Mouse (Mus musculus): ENCODE measurements around the gene Fam20c. TPM values are rescaled to one million over a fixed set of nuclear protein-coding genes. Genes with fewer than 3 reads are reported as not detected.

The Fam20c gene
- polyA plus RNA-seq, 1 experiment from 2014 or later = 7.3 TPM

DNA sequence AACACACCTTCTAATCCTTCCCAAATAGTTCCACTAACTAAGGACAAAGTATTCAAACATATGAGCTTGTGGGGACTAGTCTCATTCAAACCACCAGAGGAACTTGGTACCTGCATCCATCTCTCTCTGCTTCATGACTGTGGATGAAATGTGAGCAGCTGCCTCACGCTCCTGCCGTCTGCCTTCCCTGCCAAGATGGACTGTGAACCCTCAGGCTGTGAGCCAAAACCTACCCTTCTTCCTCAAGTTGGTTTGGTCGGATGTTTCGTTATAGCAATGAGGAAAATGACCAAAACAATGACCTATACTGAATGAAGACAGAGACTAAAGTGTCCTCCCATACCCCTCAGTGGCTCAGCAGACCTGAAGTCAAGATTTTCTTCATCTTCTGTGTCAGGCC lies 86.7 kb downstream of the Fam20c start:
- DNase-seq (ENCODE audit: low spot score) = no peak
- H3K4me1 ChIP-seq (ENCODE audit: control insufficient read depth, insufficient read depth, low read length) = no peaks in the 10 kb centered on the region
- H3K9ac ChIP-seq (replicated peaks; ENCODE audit: low read length) = no peak overlapping the region
- H3K27me3 ChIP-seq (ENCODE audit: control insufficient read depth, insufficient read depth, low read length) = no peaks in the 10 kb centered on the region
- no peak overlapping the region for H3K27ac ChIP-seq (replicated peaks; ENCODE audit: low read depth, low read length)
- no peak overlapping the region for H3K4me2 ChIP-seq (ENCODE audit: low read depth, low read length)
- 91% methylated on average over 4 of the region's 4 CpGs for WGBS
- ATAC-seq (replicated peaks; ENCODE audit: insufficient number of reproducible peaks, low FRiP score, low TSS enrichment, low read depth) = no peak
- no peaks in the 10 kb centered on the region for H3K36me3 ChIP-seq (replicated peaks; ENCODE audit: control insufficient read depth, insufficient read depth, low read depth, low read length)
- no peak overlapping the region for H3K4me3 ChIP-seq (ENCODE audit: low read depth, low read length)
- no peaks in the 10 kb centered on the region for H3K9me3 ChIP-seq (replicated peaks; ENCODE audit: control insufficient read depth, low read length)

DNA sequence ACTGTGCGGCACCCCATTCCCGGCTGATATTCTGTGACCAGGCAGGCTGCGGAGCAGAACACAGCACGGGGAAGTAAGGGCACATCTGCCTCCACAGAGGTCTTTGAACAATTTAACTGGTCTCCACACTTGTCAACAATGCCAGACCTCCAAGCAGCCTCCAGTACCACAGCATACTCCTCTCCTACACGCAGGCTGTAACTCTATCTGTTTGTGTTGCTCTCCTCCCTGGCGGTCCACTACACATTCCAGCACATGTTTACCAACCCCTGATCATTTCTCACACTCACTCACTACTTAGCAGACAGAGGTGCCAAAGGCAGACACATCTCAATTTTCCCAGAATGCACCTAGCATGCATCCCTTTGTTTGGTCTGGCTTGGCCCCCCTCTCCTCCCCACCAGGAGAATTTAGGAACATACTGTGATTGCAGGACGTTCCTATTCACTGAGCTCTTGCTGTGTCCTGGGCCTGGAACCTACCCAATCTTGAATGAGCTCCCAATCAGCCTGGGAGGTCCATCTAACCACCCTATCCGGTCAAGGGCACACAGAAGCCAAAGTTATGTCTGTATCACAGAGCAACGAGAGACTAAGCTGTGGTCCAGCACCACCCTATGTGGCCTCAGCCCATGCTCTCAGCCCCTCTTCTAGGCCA lies 89.0 kb downstream of the Fam20c start:
- no peaks in the 10 kb centered on the region for H3K4me1 ChIP-seq (ENCODE audit: control insufficient read depth, insufficient read depth, low read length)
- no peak overlapping the region for H3K4me2 ChIP-seq (ENCODE audit: low read depth, low read length)
- no peaks in the 10 kb centered on the region for H3K36me3 ChIP-seq (replicated peaks; ENCODE audit: control insufficient read depth, insufficient read depth, low read depth, low read length)
- H3K27me3 ChIP-seq (ENCODE audit: control insufficient read depth, insufficient read depth, low read length) = no peaks in the 10 kb centered on the region
- no peak overlapping the region for H3K4me3 ChIP-seq (ENCODE audit: low read depth, low read length)
- DNase-seq (ENCODE audit: low spot score) (no peak), ATAC-seq (replicated peaks; ENCODE audit: insufficient number of reproducible peaks, low FRiP score, low TSS enrichment, low read depth) (no peak)
- no peak overlapping the region for H3K9ac ChIP-seq (replicated peaks; ENCODE audit: low read length)
- H3K27ac ChIP-seq (replicated peaks; ENCODE audit: low read depth, low read length) = no peak overlapping the region
- WGBS = 70% methylated on average over 9 of the region's 9 CpGs
- no peaks in the 10 kb centered on the region for H3K9me3 ChIP-seq (replicated peaks; ENCODE audit: control insufficient read depth, low read length)

DNA sequence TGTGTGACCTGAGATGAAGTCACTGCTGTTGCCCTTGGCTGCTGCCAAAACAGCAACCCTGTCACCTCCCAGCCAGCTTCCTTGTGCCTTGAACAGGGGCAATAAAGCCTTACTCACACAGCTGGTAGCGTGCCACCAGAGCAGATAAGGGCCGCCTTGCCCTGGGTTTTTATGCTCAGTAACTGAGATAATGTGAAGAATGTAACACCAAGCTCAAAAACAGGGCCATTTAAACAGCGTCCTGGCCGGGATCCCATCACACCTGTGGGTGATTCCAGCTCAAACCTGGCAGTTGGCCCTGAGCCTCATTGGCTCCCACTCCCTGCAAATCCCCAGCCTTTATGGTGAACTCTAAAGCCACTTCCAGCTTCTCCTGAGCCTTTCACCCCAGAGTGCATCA lies 92.2 kb downstream of the Fam20c start:
- H3K27me3 ChIP-seq (ENCODE audit: control insufficient read depth, insufficient read depth, low read length) = no peaks in the 10 kb centered on the region
- H3K4me1 ChIP-seq (ENCODE audit: control insufficient read depth, insufficient read depth, low read length) = no peaks in the 10 kb centered on the region
- DNase-seq (ENCODE audit: low spot score) (no peak), ATAC-seq (replicated peaks; ENCODE audit: insufficient number of reproducible peaks, low FRiP score, low TSS enrichment, low read depth) (no peak)
- H3K36me3 ChIP-seq (replicated peaks; ENCODE audit: control insufficient read depth, insufficient read depth, low read depth, low read length) = no peaks in the 10 kb centered on the region
- H3K4me2 ChIP-seq (ENCODE audit: low read depth, low read length) = no peak overlapping the region
- no peak overlapping the region for H3K4me3 ChIP-seq (ENCODE audit: low read depth, low read length)
- 80% methylated on average over 4 of the region's 4 CpGs for WGBS
- H3K9ac ChIP-seq (replicated peaks; ENCODE audit: low read length) = no peak overlapping the region
- no peaks in the 10 kb centered on the region for H3K9me3 ChIP-seq (replicated peaks; ENCODE audit: control insufficient read depth, low read length)
- H3K27ac ChIP-seq (replicated peaks; ENCODE audit: low read depth, low read length) = no peak overlapping the region

DNA sequence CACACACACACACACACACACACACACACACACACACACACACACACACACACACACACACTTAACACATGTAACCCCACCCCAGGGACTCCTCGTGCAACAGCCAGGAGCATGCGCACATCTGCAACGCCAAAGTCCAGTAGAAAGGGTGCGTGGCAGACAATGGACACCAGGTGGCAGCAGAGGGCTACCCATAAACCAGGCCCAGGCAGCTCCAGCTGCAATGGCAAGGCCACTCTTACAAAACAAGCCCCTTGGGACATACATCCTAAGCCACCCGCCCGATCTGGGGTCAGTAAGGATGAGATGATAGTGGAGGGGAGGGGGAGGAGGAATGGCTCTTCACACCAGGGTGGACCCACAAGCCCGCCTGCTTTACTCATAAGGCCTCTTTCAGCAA lies 93.8 kb downstream of the Fam20c start:
- Histone ChIP-seq H3K4me3 (ENCODE audit: low read depth, low read length) (no peak overlapping the region), H3K36me3 (replicated peaks; ENCODE audit: control insufficient read depth, insufficient read depth, low read depth, low read length) (no peaks in the 10 kb centered on the region), H3K4me1 (ENCODE audit: control insufficient read depth, insufficient read depth, low read length) (no peaks in the 10 kb centered on the region), H3K4me2 (ENCODE audit: low read depth, low read length) (no peak overlapping the region; the same call in 1 of the 2 replicates), H3K9me3 (replicated peaks; ENCODE audit: control insufficient read depth, low read length) (no peaks in the 10 kb centered on the region), H3K9ac (replicated peaks; ENCODE audit: low read length) (no peak overlapping the region), H3K27me3 (ENCODE audit: control insufficient read depth, insufficient read depth, low read length) (no peaks in the 10 kb centered on the region), H3K27ac (replicated peaks; ENCODE audit: low read depth, low read length) (no peak overlapping the region)
- ATAC-seq (replicated peaks; ENCODE audit: insufficient number of reproducible peaks, low FRiP score, low TSS enrichment, low read depth) = peak; percentile 72
- 3% methylated on average over 7 of the region's 7 CpGs for WGBS
- peak; percentile 90 for DNase-seq (ENCODE audit: low spot score)

DNA sequence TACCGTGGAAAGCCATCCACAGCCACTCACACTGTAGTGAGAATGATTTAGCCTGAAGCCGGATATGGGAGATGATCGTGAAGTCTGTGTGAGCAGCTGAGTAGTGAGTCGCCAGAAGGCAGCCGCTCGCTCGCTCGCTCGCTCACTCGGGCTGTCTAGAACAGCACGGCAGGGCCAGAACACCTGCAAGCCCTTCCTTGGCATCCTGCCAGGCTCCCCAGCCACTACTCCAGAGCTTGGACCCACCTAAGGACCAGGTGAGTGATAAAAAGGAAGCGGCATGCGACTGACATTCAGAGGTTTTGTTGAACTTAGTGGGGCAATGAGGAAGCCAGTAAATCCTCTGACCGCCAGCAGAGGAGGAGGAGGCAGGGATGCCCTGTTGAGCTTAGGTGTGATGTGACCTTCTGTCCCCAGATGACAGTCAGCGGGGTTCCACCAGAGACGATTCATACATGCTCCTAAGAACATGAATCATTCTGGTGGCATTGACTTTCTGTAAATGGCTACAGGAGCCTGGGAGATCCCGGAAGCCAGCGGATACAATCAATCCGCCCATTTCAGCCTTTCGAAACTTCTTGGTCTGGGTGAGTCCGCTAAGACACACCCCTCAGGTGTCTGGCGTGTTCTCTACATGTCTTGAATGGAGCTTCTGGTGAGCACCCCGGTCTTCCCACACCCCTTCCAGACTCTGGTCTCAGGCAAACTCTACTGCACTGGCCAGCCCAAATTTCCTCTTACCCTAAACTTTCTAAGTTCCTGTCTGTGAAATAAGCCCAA lies 95.6 kb downstream of the Fam20c start:
- no peaks in the 10 kb centered on the region for H3K9me3 ChIP-seq (replicated peaks; ENCODE audit: control insufficient read depth, low read length)
- DNase-seq (ENCODE audit: low spot score) = no peak
- no peaks in the 10 kb centered on the region for H3K27me3 ChIP-seq (ENCODE audit: control insufficient read depth, insufficient read depth, low read length)
- no peaks in the 10 kb centered on the region for H3K4me1 ChIP-seq (ENCODE audit: control insufficient read depth, insufficient read depth, low read length)
- H3K4me2 ChIP-seq (ENCODE audit: low read depth, low read length) = no peak overlapping the region
- H3K27ac ChIP-seq (replicated peaks; ENCODE audit: low read depth, low read length) = no peak overlapping the region
- H3K36me3 ChIP-seq (replicated peaks; ENCODE audit: control insufficient read depth, insufficient read depth, low read depth, low read length) = no peaks in the 10 kb centered on the region
- H3K9ac ChIP-seq (replicated peaks; ENCODE audit: low read length) = no peak overlapping the region
- peak; percentile 48; the same call in 1 of the 2 replicates for ATAC-seq (replicated peaks; ENCODE audit: insufficient number of reproducible peaks, low FRiP score, low TSS enrichment, low read depth)
- H3K4me3 ChIP-seq (ENCODE audit: low read depth, low read length) = no peak overlapping the region
- 77% methylated on average over 23 of the region's 23 CpGs for WGBS

DNA sequence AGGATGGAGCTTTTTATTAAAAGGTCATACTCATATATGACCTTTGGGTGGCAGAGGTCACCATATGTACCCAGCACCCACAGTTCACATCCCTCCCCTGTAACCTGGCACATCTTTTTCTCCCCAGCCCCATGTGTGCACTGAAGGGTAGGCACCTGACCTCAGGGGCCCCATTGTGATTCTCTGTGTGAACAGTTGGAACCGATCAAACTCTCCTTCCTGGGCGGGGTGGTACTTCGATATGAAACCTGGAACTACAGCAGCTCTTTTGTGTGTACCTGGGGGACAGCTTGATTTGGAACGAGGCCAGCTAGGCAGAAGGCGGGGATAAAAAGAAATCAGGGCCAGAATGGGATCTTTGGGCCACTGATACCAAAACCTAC lies 96.1 kb downstream of the Fam20c start:
- ATAC-seq (replicated peaks; ENCODE audit: insufficient number of reproducible peaks, low FRiP score, low TSS enrichment, low read depth) (no peak), DNase-seq (ENCODE audit: low spot score) (no peak)
- Histone ChIP-seq H3K9ac (replicated peaks; ENCODE audit: low read length) (no peak overlapping the region), H3K4me1 (ENCODE audit: control insufficient read depth, insufficient read depth, low read length) (no peaks in the 10 kb centered on the region), H3K9me3 (replicated peaks; ENCODE audit: control insufficient read depth, low read length) (no peaks in the 10 kb centered on the region), H3K4me2 (ENCODE audit: low read depth, low read length) (no peak overlapping the region), H3K27ac (replicated peaks; ENCODE audit: low read depth, low read length) (no peak overlapping the region), H3K4me3 (ENCODE audit: low read depth, low read length) (no peak overlapping the region), H3K36me3 (replicated peaks; ENCODE audit: control insufficient read depth, insufficient read depth, low read depth, low read length) (no peaks in the 10 kb centered on the region), H3K27me3 (ENCODE audit: control insufficient read depth, insufficient read depth, low read length) (no peaks in the 10 kb centered on the region)
- 84% methylated on average over 5 of the region's 5 CpGs for WGBS

DNA sequence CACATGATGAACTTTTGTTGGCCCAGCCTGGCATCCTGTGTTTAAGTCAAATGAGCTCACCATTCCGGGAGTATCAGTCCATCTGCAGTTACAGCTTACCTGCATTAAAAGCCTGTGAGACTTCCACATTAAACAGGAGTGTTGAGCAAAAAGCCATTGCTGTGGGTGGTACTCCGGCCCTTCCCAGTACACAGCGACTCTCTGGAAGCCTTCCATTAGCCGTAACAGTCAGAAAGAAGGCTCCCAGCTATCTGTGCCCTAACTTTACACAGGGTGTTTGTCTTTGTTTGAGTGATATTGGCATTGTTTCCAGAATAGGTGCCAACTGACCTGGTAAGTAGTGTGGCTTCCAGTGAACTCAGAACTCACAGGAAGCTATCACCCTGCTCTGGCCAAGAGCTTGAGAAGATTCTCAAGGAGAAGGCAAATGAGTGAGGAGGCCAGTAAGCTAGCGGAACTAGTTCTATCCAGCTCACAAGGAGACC lies 97.0 kb downstream of the Fam20c start:
- no peak for ATAC-seq (replicated peaks; ENCODE audit: insufficient number of reproducible peaks, low FRiP score, low TSS enrichment, low read depth)
- no peaks in the 10 kb centered on the region for H3K9me3 ChIP-seq (replicated peaks; ENCODE audit: control insufficient read depth, low read length)
- H3K9ac ChIP-seq (replicated peaks; ENCODE audit: low read length) = no peak overlapping the region
- no peaks in the 10 kb centered on the region for H3K4me1 ChIP-seq (ENCODE audit: control insufficient read depth, insufficient read depth, low read length)
- no peaks in the 10 kb centered on the region for H3K36me3 ChIP-seq (replicated peaks; ENCODE audit: control insufficient read depth, insufficient read depth, low read depth, low read length)
- WGBS = 90% methylated on average over 5 of the region's 5 CpGs
- no peak for DNase-seq (ENCODE audit: low spot score)
- H3K27ac ChIP-seq (replicated peaks; ENCODE audit: low read depth, low read length) = no peak overlapping the region
- no peaks in the 10 kb centered on the region for H3K27me3 ChIP-seq (ENCODE audit: control insufficient read depth, insufficient read depth, low read length)
- H3K4me3 ChIP-seq (ENCODE audit: low read depth, low read length) = no peak overlapping the region
- H3K4me2 ChIP-seq (ENCODE audit: low read depth, low read length) = no peak overlapping the region

DNA sequence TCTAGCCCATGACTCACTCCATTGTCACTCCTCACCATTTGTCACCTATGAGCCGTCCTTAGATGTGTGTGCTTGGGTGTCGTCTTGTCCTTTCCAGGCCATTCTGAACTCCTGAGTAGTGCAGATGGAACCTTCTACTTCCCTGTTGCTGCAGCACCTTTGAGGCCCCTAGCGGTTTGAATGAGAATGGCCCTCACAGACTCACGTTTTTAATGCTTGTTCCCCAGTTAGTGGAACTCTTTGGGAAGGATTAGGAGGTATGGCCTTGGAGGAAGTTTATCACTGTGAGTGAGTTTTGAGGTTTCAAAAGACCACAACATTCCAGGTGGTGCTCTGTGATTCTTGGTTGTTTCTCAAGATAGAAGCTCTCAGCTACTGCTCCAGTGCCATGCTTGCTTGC lies 97.8 kb downstream of the Fam20c start:
- Histone ChIP-seq H3K27ac (replicated peaks; ENCODE audit: low read depth, low read length) (no peak overlapping the region), H3K9ac (replicated peaks; ENCODE audit: low read length) (no peak overlapping the region), H3K9me3 (replicated peaks; ENCODE audit: control insufficient read depth, low read length) (no peaks in the 10 kb centered on the region), H3K4me2 (ENCODE audit: low read depth, low read length) (no peak overlapping the region), H3K36me3 (replicated peaks; ENCODE audit: control insufficient read depth, insufficient read depth, low read depth, low read length) (no peaks in the 10 kb centered on the region), H3K4me3 (ENCODE audit: low read depth, low read length) (no peak overlapping the region), H3K27me3 (ENCODE audit: control insufficient read depth, insufficient read depth, low read length) (no peaks in the 10 kb centered on the region), H3K4me1 (ENCODE audit: control insufficient read depth, insufficient read depth, low read length) (no peaks in the 10 kb centered on the region)
- ATAC-seq (replicated peaks; ENCODE audit: insufficient number of reproducible peaks, low FRiP score, low TSS enrichment, low read depth) = no peak
- 63% methylated on average over 4 of the region's 4 CpGs for WGBS
- no peak for DNase-seq (ENCODE audit: low spot score)

Data from embryonic facial prominence, embryonic 11.5 days (tissue).